17 mouse cellular contexts compared by ENCODE assay signal in the genomic region with DNA sequence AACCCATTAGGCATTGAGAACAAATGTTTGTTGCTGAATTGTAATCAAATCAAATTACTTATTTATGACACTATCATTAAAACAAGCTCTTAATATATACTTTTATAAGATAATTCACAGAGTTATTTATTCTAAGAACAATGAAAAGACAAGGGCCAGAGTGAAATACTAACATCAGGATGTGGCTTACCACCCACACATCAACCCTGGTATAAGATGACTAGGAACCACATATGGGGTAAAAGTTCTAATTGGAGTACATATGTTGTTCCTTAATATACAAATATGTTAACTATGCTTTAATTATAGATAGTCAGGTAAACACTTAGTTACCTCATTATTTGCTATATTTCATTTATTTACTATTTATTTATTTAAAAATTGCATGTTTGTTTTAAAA.
DNase-seq lines count a peak whose midpoint lies in the region; ATAC-seq lines count a peak whose summit lies in the region.
"Had no signal": no experiment of that assay in that cellular context is flagged by ENCODE, and none has a peak within 500 bp of the region (broad histone marks: within the 10 kb centered on the region; RNA-seq: fewer than 3 reads in every experiment).

No protein-coding gene starts in this region.

- peak; percentile 51 for ATAC-seq in activated CD4-positive, CD25-positive, alpha-beta regulatory T cell, adult 4 months
- peak; percentile 69 for ATAC-seq in inflammation-experienced regulatory T-cells, adult 6 months
- ATAC-seq: forebrain, embryonic 14.5 days; forebrain, embryonic 16.5 days had no signal

- DNase-seq in heart, adult 11 months, result peak; percentile 2
- no peak for DNase-seq in heart, postnatal 4 days
- no peak for DNase-seq in MN1 (ENCODE audit: low spot score)
- no peak for DNase-seq in left cerebral cortex, adult 8-10 months (ENCODE audit: low spot score in 2 of 2)
- DNase-seq: adrenal gland, adult 8-10 months; adrenal gland, postnatal 14 days; adrenal gland, postnatal 36 days; cerebellum, adult 18-20 months; cerebellum, adult 8-10 months; cerebellum, adult 9-11 months; cerebellum, postnatal 14 days; cerebellum, postnatal 36 days; embryo, embryonic 11 days had no signal
